Mouse (Mus musculus) hindbrain, embryonic 13.5 days (tissue): ENCODE data around the gene Gm45713. TPM values are rescaled to one million over a fixed set of nuclear protein-coding genes. Genes with fewer than 3 reads are reported as not detected.
A peak's percentile ranks its signal among the peaks of the same experiment; 100 is the strongest.
"Not testable (repeated sequence)": the region's sequence is repeated elsewhere in the genome, so short reads cannot be mapped to it uniquely, and the experiment has no call there.

ENCODE experiments used
- ATAC-seq: fragments of 200-750 bp; cut with Nextera tagmentation; 2 replicates; pipeline ENCODE4 v1.8.0; 2017; ENCODE audit warnings: moderate TSS enrichment; ENCODE audit not compliant: low FRiP score
- H3K27ac ChIP-seq: fragments of 300-500 bp; sonication (generic); 2 replicates; pipeline ENCODE4 v1.5.1; 2015; ENCODE audit warnings: inconsistent platforms, mild to moderate bottlenecking, moderate library complexity
- H3K27me3 ChIP-seq: fragments of 300-500 bp; sonication (generic); 2 replicates; pipeline ENCODE4 v1.6.1; 2015; ENCODE audit warnings: mild to moderate bottlenecking, inconsistent platforms
- H3K36me3 ChIP-seq: fragments of 300-500 bp; sonication (generic); 2 replicates; pipeline ENCODE4 v1.6.1; 2015; ENCODE audit warnings: mild to moderate bottlenecking, inconsistent platforms
- H3K4me1 ChIP-seq: fragments of 300-500 bp; sonication (generic); replicated peaks from 2 replicates; pipeline ENCODE4 v1.6.1; 2015; ENCODE audit warnings: inconsistent platforms
- H3K4me2 ChIP-seq: fragments of 300-500 bp; sonication (generic); 2 replicates; pipeline ENCODE4 v1.6.1; 2015; ENCODE audit warnings: inconsistent platforms, mild to moderate bottlenecking, moderate library complexity
- H3K4me3 ChIP-seq: fragments of 300-500 bp; sonication (generic); 2 replicates; pipeline ENCODE4 v1.5.1; 2015; ENCODE audit warnings: mild to moderate bottlenecking, inconsistent platforms
- H3K9ac ChIP-seq: fragments of 300-500 bp; sonication (generic); 2 replicates; pipeline ENCODE4 v1.6.1; 2015; ENCODE audit warnings: mild to moderate bottlenecking, inconsistent platforms
- H3K9me3 ChIP-seq: fragments of 300-500 bp; sonication (generic); 2 replicates; pipeline ENCODE4 v1.6.1; 2016; ENCODE audit warnings: inconsistent platforms
- WGBS: fragments of 180-500 bp; shearing (Covaris S2); methylation state at CpG from one replicate; pipeline ENCODE4 v1.1.7; 2015; 5-methylcytosine and 5-hydroxymethylcytosine counted together
- polyA plus RNA-seq: library from polyadenylated mRNA; unstranded; fragments of >200 nt; fragmentation: Nextera tagmentation; extraction: Ambion mirVana; gene quantifications from 2 replicates; pipeline ENCODE4 v1.2.1, GENCODE M21; 2015

Gene Gm45713
- polyA plus RNA-seq, 1 experiment from 2014 or later, result 0.14 TPM

DNA sequence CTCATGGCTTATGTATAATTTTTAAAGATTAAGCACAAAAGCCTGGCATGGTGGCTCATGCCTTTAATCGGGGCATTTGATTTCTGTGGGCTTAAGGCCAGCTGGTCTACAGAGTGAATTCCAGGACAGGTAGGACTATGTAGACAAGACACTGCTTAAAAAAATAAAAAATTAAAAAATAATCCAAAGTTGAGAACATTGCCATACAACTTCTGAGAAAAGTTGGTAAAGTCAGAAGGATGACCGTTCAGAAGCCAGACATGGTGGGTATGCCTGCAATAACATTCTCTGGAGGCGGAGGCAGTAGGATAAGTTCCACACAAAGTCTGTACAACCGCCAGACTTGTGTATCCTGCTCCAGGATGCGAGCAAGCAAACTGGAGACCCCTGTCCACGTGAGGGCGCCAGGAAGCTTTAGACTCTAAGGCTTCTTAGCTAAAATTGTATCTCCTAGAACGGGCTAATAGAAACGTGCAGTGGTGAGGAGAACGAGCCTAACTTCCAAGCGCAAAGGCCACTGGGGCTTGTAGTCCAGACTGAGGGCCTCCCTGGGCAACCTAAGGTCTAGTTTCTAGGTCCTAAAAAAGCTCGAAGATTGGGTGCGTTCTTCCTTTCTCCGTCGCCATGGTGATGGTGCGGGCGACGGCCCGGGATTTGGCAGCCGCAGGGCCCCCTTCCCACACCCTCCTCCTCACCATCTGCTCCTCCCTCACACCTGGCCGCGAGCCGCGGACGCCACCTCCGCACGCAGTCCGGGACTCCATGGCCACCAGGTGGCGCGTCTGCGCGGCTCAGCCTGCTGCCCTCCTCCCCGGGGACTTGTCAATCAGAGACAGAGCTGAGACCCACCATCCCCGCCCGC is 25.8 kb upstream of the Gm45713 start:
- Histone ChIP-seq H3K9ac (0 out of 2 replicates have a peak overlapping the region, but pooled peaks have one; percentile 51), H3K4me3 (peak overlapping the region; percentile 37), H3K9me3 (no peaks in the 10 kb centered on the region), H3K27me3 (peaks cover 46% of the 10 kb centered on the region), H3K4me1 (peaks cover 17% of the 10 kb centered on the region), H3K4me2 (peak overlapping the region; percentile 68), H3K27ac (peak overlapping the region; percentile 23; the same call in 1 of the 2 replicates), H3K36me3 (peaks cover 38% of the 10 kb centered on the region)
- WGBS, result 4% methylated on average over 35 of the region's 35 CpGs
- ATAC-seq, result peak; percentile 89

DNA sequence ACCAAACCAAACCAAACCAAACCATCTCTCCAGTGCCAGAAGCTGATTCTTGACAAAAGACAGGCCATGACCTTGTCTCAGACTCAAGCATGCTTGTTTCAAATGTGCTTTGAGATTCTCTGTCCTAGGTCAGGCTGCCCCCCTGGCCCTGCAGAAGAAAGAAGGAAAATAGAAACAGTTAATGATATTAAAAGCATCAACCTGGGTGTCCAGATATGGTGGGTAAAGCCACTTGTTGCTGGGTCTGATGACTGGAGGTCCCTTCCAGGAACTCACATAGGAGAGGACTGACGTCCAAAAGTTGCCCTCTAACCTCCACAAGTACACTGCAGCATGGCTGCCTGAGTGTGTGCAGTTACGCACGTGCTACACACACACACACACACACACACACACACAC is 24.8 kb upstream of the Gm45713 start:
- 100% methylated on average over 3 of the region's 3 CpGs for WGBS
- Histone ChIP-seq H3K27ac (no peak overlapping the region), H3K9ac (no peak overlapping the region), H3K36me3 (peaks cover 43% of the 10 kb centered on the region), H3K4me2 (no peak overlapping the region), H3K9me3 (no peaks in the 10 kb centered on the region), H3K4me3 (no peak overlapping the region), H3K27me3 (peaks cover 36% of the 10 kb centered on the region), H3K4me1 (peaks cover 17% of the 10 kb centered on the region)
- ATAC-seq, result no peak

DNA sequence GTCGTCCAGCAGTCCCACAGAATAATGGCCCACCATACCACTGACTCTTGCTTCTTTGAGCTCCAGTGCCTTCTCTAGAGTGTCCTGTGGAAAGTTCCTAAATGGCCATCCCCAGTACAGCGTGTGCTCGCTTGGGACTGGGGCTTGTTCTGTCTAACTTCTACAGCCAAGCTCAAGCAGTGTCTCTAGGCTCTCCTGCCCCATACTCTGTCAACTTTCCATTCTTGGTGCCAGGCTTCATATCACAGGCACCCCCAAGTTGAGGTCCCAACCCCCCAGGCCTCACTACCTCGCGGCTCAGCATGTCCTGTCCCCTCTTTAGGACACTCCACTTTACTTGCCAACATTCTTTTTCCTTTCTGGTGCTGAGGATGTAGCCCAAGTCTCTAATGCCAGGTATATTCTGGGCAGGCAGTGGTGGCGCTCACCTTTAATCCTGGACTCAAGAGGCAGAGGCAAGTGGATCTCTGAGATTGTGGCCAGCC is 24.3 kb upstream of the Gm45713 start:
- peaks cover 31% of the 10 kb centered on the region for H3K27me3 ChIP-seq
- peaks cover 43% of the 10 kb centered on the region for H3K36me3 ChIP-seq
- peaks cover 21% of the 10 kb centered on the region for H3K4me1 ChIP-seq
- ATAC-seq, result no peak
- no peak overlapping the region for H3K27ac ChIP-seq
- WGBS, result 96% methylated on average over 6 of the region's 6 CpGs
- H3K9ac ChIP-seq, result no peak overlapping the region
- H3K9me3 ChIP-seq, result no peaks in the 10 kb centered on the region
- no peak overlapping the region for H3K4me3 ChIP-seq
- H3K4me2 ChIP-seq, result no peak overlapping the region

DNA sequence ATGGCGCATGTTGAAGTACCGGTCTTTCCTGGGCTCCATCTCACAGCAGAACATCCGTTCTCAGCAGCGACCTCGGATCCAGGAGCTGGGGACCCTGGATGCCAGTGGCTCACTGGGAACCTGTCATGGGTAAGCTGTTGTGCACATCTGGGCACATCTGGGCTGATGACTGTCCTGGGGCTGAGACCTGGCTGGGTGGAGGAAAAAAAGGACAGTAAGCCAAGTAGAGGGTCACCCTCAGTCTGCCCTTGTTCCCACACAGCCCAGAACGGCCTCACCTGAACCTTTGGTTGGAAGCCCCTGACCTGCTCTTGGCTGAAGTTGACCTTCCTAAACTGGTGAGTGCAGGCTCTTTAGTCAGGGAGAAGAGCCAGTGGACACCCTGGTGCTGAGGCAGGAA is 23.0 kb upstream of the Gm45713 start:
- H3K9me3 ChIP-seq, result no peaks in the 10 kb centered on the region
- H3K27me3 ChIP-seq, result peaks cover 18% of the 10 kb centered on the region
- H3K36me3 ChIP-seq, result peaks cover 43% of the 10 kb centered on the region
- no peak overlapping the region for H3K27ac ChIP-seq
- ATAC-seq, result no peak
- H3K4me2 ChIP-seq, result no peak overlapping the region
- H3K9ac ChIP-seq, result no peak overlapping the region
- peaks cover 24% of the 10 kb centered on the region for H3K4me1 ChIP-seq
- H3K4me3 ChIP-seq, result no peak overlapping the region
- 93% methylated on average over 6 of the region's 6 CpGs for WGBS

DNA sequence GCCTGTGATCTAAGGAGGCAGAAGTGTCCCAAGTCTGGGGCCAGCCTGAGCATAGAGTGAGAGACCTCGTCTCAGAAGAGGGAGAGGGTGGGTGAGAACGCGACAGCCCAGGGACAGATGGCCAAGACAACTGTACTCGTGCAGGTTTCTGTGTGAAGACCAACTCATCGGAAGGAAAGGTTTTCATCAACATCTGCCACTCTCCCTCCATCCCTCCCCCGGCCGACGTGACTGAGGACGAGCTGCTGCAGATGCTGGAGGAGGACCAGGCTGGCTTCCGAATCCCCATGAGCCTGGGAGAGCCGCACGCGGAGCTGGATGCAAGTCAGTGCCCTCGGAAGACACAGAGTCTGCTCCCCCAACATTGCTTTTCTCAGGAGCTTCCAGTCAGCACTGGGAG is 21.4 kb upstream of the Gm45713 start:
- Histone ChIP-seq H3K4me1 (peaks cover 21% of the 10 kb centered on the region), H3K4me3 (no peak overlapping the region), H3K9ac (no peak overlapping the region), H3K36me3 (peaks cover 43% of the 10 kb centered on the region), H3K9me3 (no peaks in the 10 kb centered on the region), H3K27ac (no peak overlapping the region), H3K4me2 (no peak overlapping the region), H3K27me3 (peaks cover 2% of the 10 kb centered on the region)
- no peak for ATAC-seq
- 85% methylated on average over 14 of the region's 14 CpGs for WGBS

DNA sequence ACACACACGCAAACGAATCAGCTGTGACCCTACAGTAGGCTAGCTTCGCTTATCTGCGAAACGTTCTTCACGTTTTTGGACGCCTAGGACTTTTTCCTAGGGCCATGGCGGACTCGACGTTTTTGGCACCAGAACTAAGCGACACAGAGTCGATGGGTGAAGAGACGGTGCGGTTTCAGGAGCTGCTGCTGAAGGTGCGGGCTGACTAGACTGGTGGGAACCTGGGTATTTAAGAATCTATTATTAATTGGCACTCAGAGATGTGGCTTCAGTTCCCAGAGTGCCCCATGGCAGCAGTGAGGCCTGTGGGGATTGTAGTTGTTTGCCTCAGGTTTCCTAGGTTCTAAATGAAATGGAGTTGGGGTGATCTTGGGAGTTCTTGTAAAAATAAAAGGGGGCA is 20.2 kb upstream of the Gm45713 start:
- no peak for ATAC-seq
- Histone ChIP-seq H3K4me3 (no peak overlapping the region), H3K27me3 (no peaks in the 10 kb centered on the region), H3K9me3 (no peaks in the 10 kb centered on the region), H3K9ac (peak overlapping the region; percentile 39; the same call in 1 of the 2 replicates), H3K4me2 (no peak overlapping the region), H3K36me3 (peaks cover 43% of the 10 kb centered on the region), H3K4me1 (peaks cover 19% of the 10 kb centered on the region), H3K27ac (no peak overlapping the region)
- WGBS, result 94% methylated on average over 15 of the region's 15 CpGs

DNA sequence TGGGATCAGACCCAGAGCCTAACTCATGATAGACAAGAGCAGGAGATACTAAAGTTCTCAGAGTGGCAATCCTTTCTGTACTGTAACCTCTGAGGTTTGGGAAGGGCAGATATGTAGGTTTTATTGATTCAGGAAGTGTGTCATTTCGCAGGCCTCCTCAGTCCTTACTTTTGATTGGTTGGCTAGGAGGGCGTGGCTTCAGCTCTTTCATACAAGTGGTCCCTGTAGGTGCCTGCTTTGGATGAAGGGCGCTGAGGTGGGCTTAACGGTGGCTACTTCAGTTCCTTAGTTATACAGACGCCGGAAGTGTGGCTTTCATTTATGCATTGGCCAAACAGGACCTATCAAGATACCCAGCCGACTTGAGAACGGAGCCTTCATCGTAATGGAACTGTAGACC is 19.6 kb upstream of the Gm45713 start:
- H3K4me3 ChIP-seq, result no peak overlapping the region
- H3K4me1 ChIP-seq, result peaks cover 23% of the 10 kb centered on the region
- no peak for ATAC-seq
- H3K9me3 ChIP-seq, result no peaks in the 10 kb centered on the region
- 79% methylated on average over 9 of the region's 9 CpGs for WGBS
- peak overlapping the region; percentile 43; the same call in 1 of the 2 replicates for H3K9ac ChIP-seq
- no peaks in the 10 kb centered on the region for H3K27me3 ChIP-seq
- peaks cover 40% of the 10 kb centered on the region for H3K36me3 ChIP-seq
- peak overlapping the region; percentile 92; the same call in 1 of the 2 replicates for H3K27ac ChIP-seq
- H3K4me2 ChIP-seq, result peak overlapping the region; percentile 55; the same call in 1 of the 2 replicates

DNA sequence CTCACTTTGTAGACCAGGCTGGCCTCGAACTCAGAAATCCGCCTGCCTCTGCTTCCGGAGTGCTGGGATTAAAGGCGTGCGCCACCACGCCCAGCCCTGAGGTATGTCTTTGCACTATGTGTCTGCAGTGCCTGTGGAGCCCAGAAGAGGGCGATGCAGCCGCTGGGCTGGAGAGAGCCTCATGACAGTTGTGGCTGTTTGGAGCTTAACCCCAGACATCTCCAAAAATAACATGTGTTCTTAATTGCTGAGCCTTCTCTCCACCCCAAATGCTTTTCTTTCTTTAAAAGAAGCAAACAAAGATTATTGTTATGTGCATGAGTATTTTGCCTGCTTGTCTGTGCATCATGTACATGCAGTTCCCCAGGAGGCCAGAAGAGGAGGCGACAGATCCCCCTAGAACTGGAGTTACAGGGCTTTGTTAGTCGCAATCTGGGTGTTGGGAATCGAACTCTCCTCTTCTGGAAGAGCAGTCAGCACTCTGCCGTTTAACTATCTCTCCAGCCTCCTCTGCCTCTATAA is 19.0 kb upstream of the Gm45713 start:
- Histone ChIP-seq H3K9ac (peak overlapping the region; percentile 83), H3K27ac (peak overlapping the region; percentile 92), H3K9me3 (no peaks in the 10 kb centered on the region), H3K4me3 (peak overlapping the region; percentile 48), H3K36me3 (peaks cover 34% of the 10 kb centered on the region), H3K27me3 (no peaks in the 10 kb centered on the region), H3K4me2 (peak overlapping the region; percentile 55), H3K4me1 (peaks cover 25% of the 10 kb centered on the region)
- peak; percentile 27; the same call in 1 of the 2 replicates for ATAC-seq
- WGBS, result 80% methylated on average over 12 of the region's 12 CpGs

DNA sequence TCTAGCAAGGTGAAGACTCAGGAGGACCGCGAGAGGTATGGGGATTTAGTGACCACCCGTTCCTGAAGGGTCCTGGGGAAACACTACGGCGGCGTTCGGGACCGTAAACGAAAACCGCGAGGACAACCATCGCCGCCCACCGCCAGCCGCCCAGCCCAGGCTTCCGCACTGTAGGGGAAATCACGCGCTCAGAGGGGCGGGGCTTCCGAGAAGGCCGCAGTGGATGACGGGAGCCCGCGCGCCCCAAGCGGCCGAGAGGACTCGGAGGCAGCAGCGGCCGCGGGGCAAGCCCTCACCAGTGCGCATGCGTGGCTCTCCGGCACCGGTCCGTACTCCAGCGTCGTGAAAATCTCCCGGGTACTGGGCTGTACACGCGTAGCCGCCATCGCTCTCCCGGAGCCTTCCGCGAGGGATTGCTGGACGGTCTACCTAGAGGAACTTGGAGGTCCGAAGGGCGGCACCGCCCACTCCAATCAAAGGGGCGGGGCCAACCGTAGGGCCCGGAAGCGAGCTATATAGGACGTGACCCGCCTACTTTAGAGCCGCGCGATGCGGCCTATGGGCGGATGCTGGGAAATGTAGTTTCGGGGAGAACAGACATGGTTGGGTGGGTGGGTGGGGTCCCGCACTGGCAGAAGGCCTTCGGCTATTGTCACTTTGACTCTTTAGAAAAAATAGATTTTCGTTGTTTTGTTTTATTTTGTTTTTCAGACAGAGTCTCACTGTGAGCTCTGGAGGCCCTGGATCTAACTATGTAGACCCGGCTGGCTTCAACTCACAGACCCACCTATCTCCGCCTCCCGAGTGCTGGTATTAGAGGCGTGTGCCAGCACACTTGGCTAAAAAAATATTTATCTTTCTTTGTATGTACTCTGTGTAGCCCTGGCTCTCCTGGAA is 18.3 kb upstream of the Gm45713 start, which contains the start of the genes Pih1d1 and Aldh16a1:
Gene Pih1d1, plus strand, starts transcription at position 208 of the 897 bp plus-strand sequence.
Gene Aldh16a1, minus strand, starts transcription at position 489 of the 897 bp plus-strand sequence.
- Histone ChIP-seq H3K27me3 (no peaks in the 10 kb centered on the region), H3K4me1 (peaks cover 25% of the 10 kb centered on the region), H3K27ac (peak within 1 kb of the TSS; percentile 92), H3K36me3 (peaks cover 27% of the 10 kb centered on the region), H3K9ac (peak within 1 kb of the TSS; percentile 83), H3K9me3 (no peaks in the 10 kb centered on the region), H3K4me2 (peak within 1 kb of the TSS; percentile 79), H3K4me3 (peak within 1 kb of the TSS; percentile 48)
- WGBS, result 4% methylated on average over 69 of the region's 69 CpGs
- peak; percentile 97 for ATAC-seq

DNA sequence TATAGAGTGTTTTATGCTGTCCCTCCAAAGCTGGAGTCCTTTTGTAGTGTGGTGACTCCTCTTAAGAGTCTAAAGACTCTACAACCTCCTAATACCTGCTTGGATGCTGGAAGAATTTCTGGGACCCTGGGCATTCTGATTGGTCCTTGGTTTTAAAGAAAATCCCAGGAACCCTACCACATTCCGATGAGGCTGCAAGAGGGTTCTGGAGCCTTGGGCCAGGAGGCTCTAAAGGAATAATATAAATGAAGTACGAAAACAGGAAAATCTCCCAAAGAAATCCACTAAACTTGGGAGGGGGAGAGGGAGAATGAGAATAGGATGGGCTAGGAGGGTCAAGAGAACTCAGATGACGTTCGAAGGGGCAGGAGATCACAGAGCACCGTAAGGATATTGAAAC is 17.6 kb upstream of the Gm45713 start:
- peak overlapping the region; percentile 48 for H3K4me3 ChIP-seq
- ATAC-seq, result no peak
- peak overlapping the region; percentile 92 for H3K27ac ChIP-seq
- H3K4me2 ChIP-seq, result peak overlapping the region; percentile 79
- H3K36me3 ChIP-seq, result peaks cover 20% of the 10 kb centered on the region
- 2% methylated on average over 5 of the region's 5 CpGs for WGBS
- no peaks in the 10 kb centered on the region for H3K27me3 ChIP-seq
- peak overlapping the region; percentile 83 for H3K9ac ChIP-seq
- no peaks in the 10 kb centered on the region for H3K9me3 ChIP-seq
- H3K4me1 ChIP-seq, result peaks cover 25% of the 10 kb centered on the region

DNA sequence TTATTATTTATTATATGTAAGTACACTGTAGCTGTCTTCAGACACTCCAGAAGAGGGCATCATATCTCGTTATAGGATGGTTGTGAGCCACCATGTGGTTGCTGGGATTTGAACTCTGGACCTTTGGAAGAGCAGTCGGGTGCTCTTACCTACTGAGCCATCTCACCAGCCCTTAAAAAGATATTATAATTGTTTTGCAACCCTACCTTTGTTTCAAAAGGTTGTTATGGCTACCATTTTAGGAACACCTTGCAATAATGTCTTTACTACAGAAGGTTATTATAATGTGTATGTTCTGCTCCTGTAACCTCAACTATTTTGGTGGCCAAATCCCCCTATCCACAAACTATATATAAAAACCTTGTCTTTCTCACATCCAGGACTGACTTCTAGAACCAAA is 17.0 kb upstream of the Gm45713 start:
- 91% methylated on average over 2 of the region's 2 CpGs for WGBS
- not testable (repeated sequence) for H3K27ac ChIP-seq, H3K9me3 ChIP-seq, H3K4me3 ChIP-seq, H3K9ac ChIP-seq, H3K27me3 ChIP-seq, H3K4me2 ChIP-seq, ATAC-seq
- Histone ChIP-seq H3K4me1 (peaks cover 25% of the 10 kb centered on the region), H3K36me3 (peaks cover 15% of the 10 kb centered on the region)

DNA sequence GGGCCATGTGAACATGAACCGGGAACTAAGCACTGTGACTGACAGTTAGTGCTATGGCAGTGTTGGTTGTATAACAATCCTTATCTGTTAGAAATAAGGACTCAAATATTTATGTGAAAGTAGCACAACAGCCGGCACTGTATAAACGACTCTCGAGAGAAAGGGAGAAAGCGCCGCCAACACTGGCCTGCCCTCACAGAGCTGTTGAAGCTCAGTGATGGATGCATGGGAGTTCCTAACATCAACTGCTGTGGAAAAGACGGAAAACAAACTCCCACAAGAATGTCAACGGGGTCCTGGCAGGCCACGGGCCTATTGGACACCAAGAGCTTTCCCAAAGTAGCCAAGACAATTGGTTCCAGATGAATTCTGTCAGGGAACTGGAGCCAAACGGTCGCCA is 15.3 kb upstream of the Gm45713 start:
- WGBS, result 54% methylated on average over 11 of the region's 11 CpGs
- Histone ChIP-seq H3K9me3 (no peaks in the 10 kb centered on the region), H3K27me3 (no peaks in the 10 kb centered on the region), H3K4me2 (no peak overlapping the region), H3K4me1 (peaks cover 25% of the 10 kb centered on the region), H3K4me3 (no peak overlapping the region), H3K36me3 (0 out of 2 replicates have a peak, but pooled peaks cover 10% of the 10 kb centered on the region), H3K27ac (no peak overlapping the region), H3K9ac (no peak overlapping the region)
- ATAC-seq, result no peak
